20 mouse cellular contexts compared by ENCODE assay signal in the genomic region with DNA sequence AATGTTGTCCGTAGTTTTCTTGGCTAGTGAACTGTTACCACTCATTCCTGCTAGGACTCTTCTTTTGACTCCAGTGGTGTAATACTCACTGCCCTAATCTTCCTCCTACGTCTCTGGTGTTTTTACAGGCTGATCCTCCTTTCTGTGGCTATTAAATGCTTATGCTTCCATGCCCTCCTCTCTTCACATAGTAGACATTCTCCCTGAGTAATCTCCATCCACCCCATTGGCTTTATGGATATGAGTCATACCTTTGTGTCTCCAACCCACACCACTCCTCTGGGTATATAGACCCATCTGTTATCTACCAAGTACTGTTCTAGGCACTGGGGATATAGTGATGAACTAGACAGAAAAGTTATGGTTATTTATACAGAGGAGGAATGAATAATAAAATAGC. TPM values are rescaled to one million over a fixed set of nuclear protein-coding genes. Genes with fewer than 3 reads are reported as not detected.
DNase-seq lines count a peak whose midpoint lies in the region; ATAC-seq and TF ChIP-seq lines count a peak whose summit lies in the region.
"Had no signal": no experiment of that assay in that cellular context is flagged by ENCODE, and none has a peak within 500 bp of the region (broad histone marks: within the 10 kb centered on the region; RNA-seq: fewer than 3 reads in every experiment).

No protein-coding gene starts in this region.

- no peak overlapping the region for H3K4me3 ChIP-seq in embryonic fibroblast, embryonic 13.5 days (ENCODE audit: insufficient read depth, low read length)
- H3K4me3 ChIP-seq in hindbrain, embryonic 14.5 days (replicated peaks; ENCODE audit: low read length): no peak overlapping the region
- H3K4me3 ChIP-seq: embryonic facial prominence, embryonic 10.5 days; erythroblast, embryonic 14.5 days; forebrain, embryonic 10.5 days; heart, embryonic 12.5 days had no signal

- H3K9me3 ChIP-seq in hindbrain, embryonic 14.5 days (ENCODE audit: control insufficient read depth, low read length): no peaks in the 10 kb centered on the region
- H3K9me3 ChIP-seq: embryonic facial prominence, embryonic 10.5 days; forebrain, embryonic 10.5 days; heart, embryonic 12.5 days had no signal

- no peak overlapping the region for H3K9ac ChIP-seq in hindbrain, embryonic 14.5 days
- H3K9ac ChIP-seq: heart, embryonic 12.5 days had no signal

- peak; percentile 42 for DNase-seq in right cerebral cortex, adult 18-20 months
- DNase-seq in right cerebral cortex, adult 2 months (ENCODE audit: low spot score in 2 of 2): no peak
- DNase-seq in Muller cell, postnatal 12 days (ENCODE audit: inconsistent ontology term): peak; percentile 75
- DNase-seq in heart, adult 11 months: no peak
- DNase-seq in hindbrain, embryonic 14.5 days (ENCODE audit: low spot score): no peak
- no peak for DNase-seq in heart, postnatal 4 days
- DNase-seq: adrenal gland, postnatal 14 days; cerebellum, postnatal 10 days; gastrocnemius, postnatal 14 days had no signal

- no peak overlapping the region for H3K4me2 ChIP-seq in hindbrain, embryonic 14.5 days (replicated peaks)
- H3K4me2 ChIP-seq: heart, embryonic 12.5 days had no signal

- no peaks in the 10 kb centered on the region for H3K36me3 ChIP-seq in hindbrain, embryonic 14.5 days (replicated peaks; ENCODE audit: control insufficient read depth, insufficient read depth)

- WGBS in hindbrain, embryonic 14.5 days: 92% methylated on average over 2 of the region's 2 CpGs

- no peak for ATAC-seq in hindbrain, embryonic 14.5 days (ENCODE audit: low FRiP score)
- ATAC-seq: forebrain, embryonic 14.5 days; hindbrain, embryonic 16.5 days; inflammation-experienced regulatory T-cells, adult 6 months; intestine, postnatal 0 days had no signal

- peak overlapping the region; percentile 57 for H3K27ac ChIP-seq in embryonic fibroblast, embryonic 13.5 days (ENCODE audit: insufficient read depth, low read length)
- no peak overlapping the region for H3K27ac ChIP-seq in hindbrain, embryonic 14.5 days
- H3K27ac ChIP-seq: embryonic facial prominence, embryonic 10.5 days; forebrain, embryonic 10.5 days had no signal

- H3K4me1 ChIP-seq in embryonic fibroblast, embryonic 13.5 days (ENCODE audit: control insufficient read depth, insufficient read depth, low read length): peaks cover 22% of the 10 kb centered on the region
- no peaks in the 10 kb centered on the region for H3K4me1 ChIP-seq in hindbrain, embryonic 14.5 days (replicated peaks; ENCODE audit: control insufficient read depth, insufficient read depth, low read length)

- no peak for TF ChIP-seq CTCF in embryonic fibroblast, embryonic 13.5 days (IDR thresholded peaks at IDR 0.05; ENCODE audit: borderline replicate concordance, insufficient read depth, low read length)

- H3K27me3 ChIP-seq in hindbrain, embryonic 14.5 days (ENCODE audit: control insufficient read depth, insufficient read depth, low read length): no peaks in the 10 kb centered on the region
- H3K27me3 ChIP-seq: heart, embryonic 12.5 days had no signal

- TF ChIP-seq POLR2A in embryonic fibroblast, embryonic 13.5 days (IDR thresholded peaks at IDR 0.05; ENCODE audit: low read depth, low read length): no peak

RNA-seq across cellular contexts. Expression of a gene that starts 48.6 kb away (rescaled TPM):
- 58.5 and 59.4 TPM in 2 replicates for polyA plus RNA-seq in embryonic fibroblast, embryonic 13.5 days (2011; ENCODE audit: insufficient read length, low read depth, missing spikeins)
- polyA plus RNA-seq in hindbrain, embryonic 14.5 days (2014; fragmentation: Nextera tagmentation; extraction: Ambion mirVana): 48.6 and 56.8 TPM in 2 replicates
- total RNA-seq in heart, postnatal 4 days (2021): 10 to 100 TPM; 58.4 to 62.3 TPM

RNA-seq across cellular contexts. Expression of a gene that starts 56.1 kb away (rescaled TPM):
- not detected in 2 replicates for polyA plus RNA-seq in embryonic fibroblast, embryonic 13.5 days (2011; ENCODE audit: insufficient read length, low read depth, missing spikeins)
- 0.20 and 0.32 TPM in 2 replicates for polyA plus RNA-seq in hindbrain, embryonic 14.5 days (2014; fragmentation: Nextera tagmentation; extraction: Ambion mirVana)
- total RNA-seq in heart, postnatal 4 days (2021): under 1 TPM; 0.34 to 0.45 TPM
- polyA plus RNA-seq: erythroblast, embryonic 14.5 days; forebrain, embryonic 14.5 days; heart, embryonic 16.5 days; hindbrain, embryonic 11.5 days had no signal

Comparison
In these comparisons a context has a peak if more than half of its experiments do, and no peak if none do; other contexts are left out.
1. DNase-seq: peak in right cerebral cortex, adult 18-20 months (single experiment) and Muller cell, postnatal 12 days (single experiment); none in right cerebral cortex, adult 2 months (0 of 2), heart, adult 11 months (single experiment), hindbrain, embryonic 14.5 days (single experiment) and heart, postnatal 4 days (single experiment).